Mouse (Mus musculus): ENCODE data around the gene Vmn2r32. TPM values are rescaled to one million over a fixed set of nuclear protein-coding genes. Genes with fewer than 3 reads are reported as not detected.
"Not testable (repeated sequence)": the region's sequence is repeated elsewhere in the genome, so short reads cannot be mapped to it uniquely, and the experiment has no call there.

Vmn2r32 gene
- polyA plus RNA-seq (2015; fragmentation: Nextera tagmentation; extraction: Ambion mirVana) = not detected in 2 replicates

DNA sequence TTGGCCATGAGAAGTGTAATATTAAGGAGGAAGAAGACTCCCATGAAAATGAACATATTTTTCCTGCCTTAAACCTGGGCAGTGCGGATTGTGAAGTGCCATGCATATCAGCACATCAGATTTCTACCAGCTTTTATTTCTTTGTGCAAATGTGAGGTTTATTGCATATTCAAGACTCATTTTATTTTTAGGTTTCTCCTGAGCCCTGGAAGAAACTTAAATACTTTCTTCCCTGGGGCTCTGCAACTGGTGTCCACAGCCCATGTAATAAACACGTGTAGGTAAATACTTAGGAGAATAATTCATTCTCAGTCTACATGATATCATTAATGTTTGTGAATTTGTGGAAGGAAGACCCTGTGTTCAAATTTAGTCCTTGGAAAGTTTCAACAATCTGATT is at the start of gene Vmn2r32:
TSS of gene Vmn2r32 (minus strand) at position 101 of the 400 bp plus-strand sequence.
- not testable (repeated sequence) for ATAC-seq (ENCODE audit: extremely low read depth, insufficient number of reproducible peaks, low FRiP score, low TSS enrichment); H3K4me1 ChIP-seq; H3K4me2 ChIP-seq; H3K27me3 ChIP-seq (replicated peaks); H3K36me3 ChIP-seq; H3K9me3 ChIP-seq; H3K9ac ChIP-seq; H3K27ac ChIP-seq (replicated peaks); H3K4me3 ChIP-seq
- WGBS = 44% methylated on average over 1 of the region's 2 CpGs

Other genes with a start within 250 kb of the Vmn2r32 start
- 0.07 TPM in 1 of 2 replicates, not detected in the other for gene Vmn2r29, start 232.7 kb downstream of the Vmn2r32 start, polyA plus RNA-seq (2015; fragmentation: Nextera tagmentation; extraction: Ambion mirVana)
- gene Gm45844, start 201.7 kb downstream of the Vmn2r32 start, polyA plus RNA-seq (2015; fragmentation: Nextera tagmentation; extraction: Ambion mirVana) = 0.84 and 2.1 TPM in 2 replicates
- 41.7 and 43.9 TPM in 2 replicates for gene Clcn4, start 179.2 kb downstream of the Vmn2r32 start, polyA plus RNA-seq (2015; fragmentation: Nextera tagmentation; extraction: Ambion mirVana)
- not detected in 2 replicates for gene Vmn2r30, start 142.4 kb downstream of the Vmn2r32 start, polyA plus RNA-seq (2015; fragmentation: Nextera tagmentation; extraction: Ambion mirVana)
- not detected in 2 replicates for gene Gm45783, start 105.4 kb downstream of the Vmn2r32 start, polyA plus RNA-seq (2015; fragmentation: Nextera tagmentation; extraction: Ambion mirVana)
- not detected in 2 replicates for gene Vmn2r31, start 80.3 kb downstream of the Vmn2r32 start, polyA plus RNA-seq (2015; fragmentation: Nextera tagmentation; extraction: Ambion mirVana)
- not detected in 2 replicates for gene Vmn2r33, start 86.8 kb upstream of the Vmn2r32 start, polyA plus RNA-seq (2015; fragmentation: Nextera tagmentation; extraction: Ambion mirVana)
- not detected in 2 replicates for gene Vmn2r34, start 209.5 kb upstream of the Vmn2r32 start, polyA plus RNA-seq (2015; fragmentation: Nextera tagmentation; extraction: Ambion mirVana)

All from heart, embryonic 13.5 days (tissue).